ENCODE assay signal across 8 mouse cellular contexts in genomic region chr16:92511773-92512391, GRCm38 (mm10). TPM values are rescaled to one million over a fixed set of nuclear protein-coding genes. Genes with fewer than 3 reads are reported as not detected.
A peak's percentile ranks its signal among the peaks of the same experiment; 100 is the strongest.
DNase-seq lines count a peak whose midpoint lies in the region; ATAC-seq and TF ChIP-seq lines count a peak whose summit lies in the region.

No protein-coding gene starts in this region.

- DNase-seq in kidney, postnatal 0 days (ENCODE audit: low spot score) = no peak
- DNase-seq in MEL (ENCODE audit: low read depth, low spot score) = peak; percentile 57
- no peak for DNase-seq in liver, embryonic 14.5 days (ENCODE audit: low read depth in 3 of 3, low spot score in 3 of 3)
- DNase-seq in thymus, postnatal 4 days = peak; percentile 66
- DNase-seq in gastrocnemius, adult 8-10 months (ENCODE audit: low spot score in 2 of 2) = no peak
- DNase-seq in kidney, postnatal 14 days = no peak

- no peak overlapping the region for H3K9ac ChIP-seq in kidney, postnatal 0 days (ENCODE audit: low read depth, low read length)
- H3K9ac ChIP-seq in kidney, embryonic 16.5 days (replicated peaks; ENCODE audit: low read length) = no peak overlapping the region
- no peak overlapping the region for H3K9ac ChIP-seq in MEL (ENCODE audit: control insufficient read depth, low read depth, low read length, poor library complexity, severe bottlenecking)
- H3K9ac ChIP-seq in liver, embryonic 14.5 days (replicated peaks) = no peak overlapping the region

- H3K36me3 ChIP-seq in kidney, postnatal 0 days (ENCODE audit: insufficient read depth, low read length) = no peaks in the 10 kb centered on the region
- no peaks in the 10 kb centered on the region for H3K36me3 ChIP-seq in kidney, embryonic 16.5 days (ENCODE audit: insufficient read depth, low read length)
- H3K36me3 ChIP-seq in MEL (ENCODE audit: control insufficient read depth in 1 of 2, insufficient read depth in 2 of 2, low read length in 2 of 2) = no peaks in the 10 kb centered on the region
- no peaks in the 10 kb centered on the region for H3K36me3 ChIP-seq in liver, embryonic 14.5 days (replicated peaks; ENCODE audit: control insufficient read depth, insufficient read depth, low read depth)

- H3K9me3 ChIP-seq in kidney, postnatal 0 days (replicated peaks; ENCODE audit: low read length) = no peaks in the 10 kb centered on the region
- H3K9me3 ChIP-seq in kidney, embryonic 16.5 days (ENCODE audit: low read length) = no peaks in the 10 kb centered on the region
- no peaks in the 10 kb centered on the region for H3K9me3 ChIP-seq in MEL (replicated peaks; ENCODE audit: insufficient read depth, low read length)
- no peaks in the 10 kb centered on the region for H3K9me3 ChIP-seq in liver, embryonic 14.5 days (ENCODE audit: control insufficient read depth, low read length)

- no peak for TF ChIP-seq POLR2A in MEL (IDR thresholded peaks at IDR 0.05; ENCODE audit: control insufficient read depth in 1 of 2, insufficient read depth in 1 of 2, low read depth in 1 of 2, low read length in 2 of 2, poor library complexity in 1 of 2)
- no peak for TF ChIP-seq POLR2A in cortical plate, adult 2 months (IDR thresholded peaks at IDR 0.05; ENCODE audit: extremely low read depth, insufficient read depth, low read length)

- no peak overlapping the region for H3K4me2 ChIP-seq in kidney, postnatal 0 days (ENCODE audit: low read length)
- no peak overlapping the region for H3K4me2 ChIP-seq in kidney, embryonic 16.5 days (replicated peaks; ENCODE audit: low read depth, low read length)
- H3K4me2 ChIP-seq in liver, embryonic 14.5 days (ENCODE audit: low read depth) = no peak overlapping the region

- no peak overlapping the region for H3K4me3 ChIP-seq in kidney, postnatal 0 days (replicated peaks; ENCODE audit: low read depth, low read length)
- H3K4me3 ChIP-seq in kidney, embryonic 16.5 days (ENCODE audit: low read length) = no peak overlapping the region
- H3K4me3 ChIP-seq in MEL (ENCODE audit: control insufficient read depth in 1 of 2, insufficient read depth in 1 of 2, low read depth in 2 of 2, low read length in 2 of 2) = no peak overlapping the region
- no peak overlapping the region for H3K4me3 ChIP-seq in cortical plate, adult 2 months (ENCODE audit: insufficient read depth, low read length)
- H3K4me3 ChIP-seq in liver, embryonic 14.5 days (ENCODE audit: insufficient read depth in 1 of 2, low read depth in 2 of 2, low read length in 2 of 2) = no peak overlapping the region

- WGBS in kidney, postnatal 0 days = 61% methylated on average over 5 of the region's 5 CpGs
- WGBS in kidney, embryonic 16.5 days = 60% methylated on average over 5 of the region's 5 CpGs
- WGBS in liver, embryonic 14.5 days (ENCODE audit: insufficient replicate concordance) = 49% methylated on average over 5 of the region's 5 CpGs

- TF ChIP-seq CTCF in kidney, postnatal 0 days (IDR thresholded peaks at IDR 0.05; ENCODE audit: low read depth) = peak; percentile 67
- TF ChIP-seq CTCF in MEL (IDR thresholded peaks at IDR 0.05 in 2 of 3, conservative IDR thresholded peaks at IDR 0.05 in 1 of 3; ENCODE audit: control insufficient read depth in 1 of 3, insufficient read depth in 1 of 3, low read depth in 2 of 3, low read length in 3 of 3, poor library complexity in 1 of 3, severe bottlenecking in 1 of 3) = peak; percentile 70 to 77 (median 77)
- TF ChIP-seq CTCF in cortical plate, adult 2 months (IDR thresholded peaks at IDR 0.05; ENCODE audit: extremely low read depth, insufficient read depth, low read length) = peak; percentile 49; the same call in 1 of the 2 replicates
- TF ChIP-seq CTCF in liver, embryonic 14.5 days (IDR thresholded peaks at IDR 0.05; ENCODE audit: low read depth) = peak; percentile 77

- TF ChIP-seq RAD21 in MEL (IDR thresholded peaks at IDR 0.05; ENCODE audit: low read depth, low read length) = peak; percentile 72

- H3K79me2 ChIP-seq in MEL (ENCODE audit: control insufficient read depth, insufficient read depth, low read length, poor library complexity) = no peaks in the 10 kb centered on the region

- ATAC-seq in kidney, postnatal 0 days (replicated peaks; ENCODE audit: low FRiP score, low read depth) = no peak
- no peak for ATAC-seq in kidney, embryonic 16.5 days (ENCODE audit: low FRiP score, low TSS enrichment)
- ATAC-seq in liver, embryonic 14.5 days (ENCODE audit: insufficient read depth) = no peak

- no peaks in the 10 kb centered on the region for H3K27me3 ChIP-seq in kidney, postnatal 0 days (ENCODE audit: insufficient read depth, low read length)
- no peaks in the 10 kb centered on the region for H3K27me3 ChIP-seq in kidney, embryonic 16.5 days (ENCODE audit: insufficient read depth, low read length)
- H3K27me3 ChIP-seq in MEL (ENCODE audit: control insufficient read depth in 1 of 2, insufficient read depth in 2 of 2, low read length in 2 of 2) = peaks cover 0 to 1% of the 10 kb centered on the region in 2 experiments; a peak in 3 of 4 replicates
- no peaks in the 10 kb centered on the region for H3K27me3 ChIP-seq in liver, embryonic 14.5 days (ENCODE audit: control insufficient read depth, insufficient read depth, low read length)

- no peak for TF ChIP-seq EP300 in MEL (IDR thresholded peaks at IDR 0.05; ENCODE audit: low read depth in 1 of 2, low read length in 2 of 2)
- TF ChIP-seq EP300 in liver, embryonic 14.5 days (IDR thresholded peaks at IDR 0.05; ENCODE audit: low read depth) = no peak

- no peak overlapping the region for H3K27ac ChIP-seq in kidney, postnatal 0 days
- no peak overlapping the region for H3K27ac ChIP-seq in kidney, embryonic 16.5 days (ENCODE audit: low read length)
- H3K27ac ChIP-seq in MEL (ENCODE audit: control insufficient read depth, low read depth, low read length) = no peak overlapping the region
- no peak overlapping the region for H3K27ac ChIP-seq in cortical plate, adult 2 months (ENCODE audit: insufficient read depth, low read length)
- no peak overlapping the region for H3K27ac ChIP-seq in liver, embryonic 14.5 days

- no peaks in the 10 kb centered on the region for H3K4me1 ChIP-seq in kidney, postnatal 0 days (replicated peaks; ENCODE audit: insufficient read depth, low read length)
- H3K4me1 ChIP-seq in kidney, embryonic 16.5 days (ENCODE audit: insufficient read depth, low read length) = no peaks in the 10 kb centered on the region; the same call in 1 of the 2 replicates
- no peaks in the 10 kb centered on the region for H3K4me1 ChIP-seq in MEL (ENCODE audit: control insufficient read depth in 1 of 2, insufficient read depth in 2 of 2, low read length in 2 of 2)
- no peaks in the 10 kb centered on the region; the same call in 1 of the 2 replicates for H3K4me1 ChIP-seq in cortical plate, adult 2 months (ENCODE audit: control insufficient read depth, insufficient read depth, low read length)
- H3K4me1 ChIP-seq in liver, embryonic 14.5 days (replicated peaks; ENCODE audit: control insufficient read depth in 2 of 2, insufficient read depth in 2 of 2, low read length in 1 of 2) = no peaks in the 10 kb centered on the region

TF ChIP-seq in MEL, 35 proteins besides CTCF, POLR2A, EP300 and RAD21:
- TF ChIP-seq NRF1 (IDR thresholded peaks at IDR 0.05; ENCODE audit: insufficient read depth, low read depth, low read length, poor library complexity, severe bottlenecking) (no peak), MAFK (IDR thresholded peaks at IDR 0.05; ENCODE audit: borderline replicate concordance, low read depth, low read length) (no peak), UBTF (IDR thresholded peaks at IDR 0.05; ENCODE audit: borderline replicate concordance, insufficient read depth, low read depth, low read length) (no peak), KAT2A (conservative IDR thresholded peaks at IDR 0.05; ENCODE audit: low read depth, low read length) (no peak), ZC3H11A (IDR thresholded peaks at IDR 0.05; ENCODE audit: low read depth, low read length) (peak; percentile 65), MAZ (IDR thresholded peaks at IDR 0.05; ENCODE audit: low read depth, low read length) (0 out of 2 replicates have a peak, but pooled peaks have one; percentile 46), ELF1 (IDR thresholded peaks at IDR 0.05; ENCODE audit: low read depth, low read length) (no peak), TBP (IDR thresholded peaks at IDR 0.05; ENCODE audit: low read depth, low read length) (no peak), GABPA (IDR thresholded peaks at IDR 0.05; ENCODE audit: low read depth, low read length) (0 out of 2 replicates have a peak, but pooled peaks have one; percentile 9), SMC3 (IDR thresholded peaks at IDR 0.05; ENCODE audit: low read depth, low read length) (peak; percentile 81), TAL1 (IDR thresholded peaks at IDR 0.05; ENCODE audit: low read length) (no peak), MYB (IDR thresholded peaks at IDR 0.05; ENCODE audit: low read depth, low read length) (no peak), MEF2A (IDR thresholded peaks at IDR 0.05; ENCODE audit: extremely low read depth, insufficient replicate concordance, low read depth, low read length, poor library complexity, severe bottlenecking) (no peak), HCFC1 (IDR thresholded peaks at IDR 0.05; ENCODE audit: low read depth, low read length) (no peak), MXI1 (IDR thresholded peaks at IDR 0.05; ENCODE audit: low read depth, low read length) (no peak)

RNA-seq across cellular contexts. Expression of gene Clic6, which starts 26.3 kb away (rescaled TPM):
- 7.1 and 7.8 TPM in 2 replicates for polyA plus RNA-seq in kidney, postnatal 0 days (2015; fragmentation: Nextera tagmentation; extraction: Ambion mirVana)
- polyA plus RNA-seq in kidney, embryonic 16.5 days (2015; fragmentation: Nextera tagmentation; extraction: Ambion mirVana) = 6.9 and 8.1 TPM in 2 replicates
- not detected in 2 replicates for total RNA-seq in MEL (2012; rRNA removed)
- not detected for polyA plus RNA-seq in MEL (2012; ENCODE audit: insufficient read depth in 1 of 2, insufficient read length in 2 of 2, low read depth in 1 of 2, low replicate concordance in 2 of 2, missing spikeins in 1 of 2)
- polyA plus RNA-seq in cortical plate, adult 2 months (2012; rRNA removed) = 0.38 and 1.5 TPM in 2 replicates
- 0.14 and 0.28 TPM in 2 replicates for polyA plus RNA-seq in liver, embryonic 14.5 days (2012; rRNA removed)
- polyA plus RNA-seq in liver, embryonic 14.5 days (2014; fragmentation: Nextera tagmentation; extraction: Ambion mirVana) = 0.11 and 0.13 TPM in 2 replicates
- total RNA-seq in gastrocnemius, adult 8-10 months (2022) = under 1 TPM in 2 of 4 experiments, not detected in 2; 0.10 to 0.11 TPM

RNA-seq across cellular contexts. Expression of gene Rcan1, which starts 41.2 kb away (rescaled TPM):
- 37.9 and 38.8 TPM in 2 replicates for polyA plus RNA-seq in kidney, postnatal 0 days (2015; fragmentation: Nextera tagmentation; extraction: Ambion mirVana)
- 33.4 and 33.9 TPM in 2 replicates for polyA plus RNA-seq in kidney, embryonic 16.5 days (2015; fragmentation: Nextera tagmentation; extraction: Ambion mirVana)
- 7.5 and 9.5 TPM in 2 replicates for total RNA-seq in MEL (2012; rRNA removed)
- polyA plus RNA-seq in MEL (2012; ENCODE audit: insufficient read depth in 1 of 2, insufficient read length in 2 of 2, low read depth in 1 of 2, low replicate concordance in 2 of 2, missing spikeins in 1 of 2) = 10 to 100 TPM in 1 of 2 experiments, not detected in 1; 14.6 TPM
- 50.0 and 50.9 TPM in 2 replicates for polyA plus RNA-seq in cortical plate, adult 2 months (2012; rRNA removed)
- polyA plus RNA-seq in liver, embryonic 14.5 days (2012; rRNA removed) = 4.5 and 6.2 TPM in 2 replicates
- polyA plus RNA-seq in liver, embryonic 14.5 days (2014; fragmentation: Nextera tagmentation; extraction: Ambion mirVana) = 8.7 and 9.8 TPM in 2 replicates
- total RNA-seq in gastrocnemius, adult 8-10 months (2022) = 100 to 1,000 TPM in 1 of 4 experiments, 10 to 100 TPM in 3; 60.7 to 178 (median 77.4) TPM

Comparison
In these comparisons a context has a peak if more than half of its experiments do, and no peak if none do; other contexts are left out.
1. DNase-seq: peak in MEL (single experiment) and thymus, postnatal 4 days (single experiment); none in kidney, postnatal 0 days (single experiment), liver, embryonic 14.5 days (0 of 3), gastrocnemius, adult 8-10 months (0 of 2) and kidney, postnatal 14 days (single experiment).
2. Peak in every context shown above with its lines, with median percentiles within 50 percentile points of each other: CTCF ChIP-seq.